In the genomic region with DNA sequence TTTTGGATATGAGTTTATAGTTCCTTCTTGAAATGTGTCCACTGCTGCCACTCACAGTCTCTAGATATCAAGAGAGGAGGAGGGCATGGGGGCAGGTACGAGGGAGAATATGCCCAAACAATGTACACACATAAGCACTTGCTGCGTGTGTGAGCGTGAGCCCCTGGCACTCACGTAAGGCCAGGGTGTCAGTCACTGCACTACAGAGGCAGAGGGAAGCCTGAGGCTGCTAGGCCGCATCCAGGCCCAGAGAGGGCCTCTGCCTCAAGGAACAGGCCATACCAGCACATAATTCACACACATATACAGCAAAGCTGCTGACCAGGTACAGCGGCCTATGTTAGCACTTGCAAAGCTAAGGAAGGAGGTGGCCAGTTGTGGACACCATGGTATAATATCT, we compare ENCODE assay signal across 1 mouse cellular context.
TF ChIP-seq lines count a peak whose summit lies in the region.

No protein-coding gene starts in this region.

TF ChIP-seq in CH12.LX, 34 proteins besides CTCF, POLR2A, EP300 and RAD21 (continued from another document):
- TF ChIP-seq BHLHE40 (IDR thresholded peaks at IDR 0.05; ENCODE audit: low read depth, low read length) (no peak), USF1 (IDR thresholded peaks at IDR 0.05; ENCODE audit: low read depth, low read length) (no peak), GABPA (IDR thresholded peaks at IDR 0.05; ENCODE audit: insufficient replicate concordance, low read depth, low read length) (no peak), ELF1 (IDR thresholded peaks at IDR 0.05; ENCODE audit: low read depth, low read length) (no peak), SIN3A (IDR thresholded peaks at IDR 0.05; ENCODE audit: low read length) (no peak), MXI1 (IDR thresholded peaks at IDR 0.05; ENCODE audit: low read depth, low read length) (no peak)
